Mouse (Mus musculus) midbrain, postnatal 0 days (tissue): ENCODE results near the gene Pitpnm2. TPM values are rescaled to one million over a fixed set of nuclear protein-coding genes. Genes with fewer than 3 reads are reported as not detected.

Experiments used
- ATAC-seq: fragments of 200-750 bp; cut with Nextera tagmentation; 2 replicates; pipeline ENCODE4 v1.8.0; 2017; ENCODE audit warnings: moderate number of reproducible peaks, mild to moderate bottlenecking, moderate TSS enrichment, moderate library complexity; ENCODE audit not compliant: low FRiP score
- DNase-seq: peaks from one replicate; pipeline ENCODE4 v3.0.0-alpha.2; 2015; ENCODE audit warnings: low spot score
- H3K27ac ChIP-seq: fragments of 300-500 bp; sonication (generic); 2 replicates; pipeline ENCODE4 v1.5.1; 2014; ENCODE audit warnings: low read depth, mild to moderate bottlenecking, low read length, mixed read lengths
- H3K27me3 ChIP-seq: fragments of 300-500 bp; sonication (generic); 2 replicates; pipeline ENCODE4 v1.6.1; 2014; ENCODE audit warnings: low read length, control low read depth, mixed read lengths; ENCODE audit not compliant: insufficient read depth
- H3K36me3 ChIP-seq: fragments of 300-500 bp; sonication (generic); 2 replicates; pipeline ENCODE4 v1.6.1; 2014; ENCODE audit warnings: low read length, control low read depth, mixed read lengths; ENCODE audit not compliant: insufficient read depth
- H3K4me1 ChIP-seq: fragments of 300-500 bp; sonication (generic); 2 replicates; pipeline ENCODE4 v1.6.1; 2014; ENCODE audit warnings: mild to moderate bottlenecking, control low read depth, antibody characterized with exemption, low read length, mixed read lengths; ENCODE audit not compliant: insufficient read depth
- H3K4me2 ChIP-seq: fragments of 300-500 bp; sonication (generic); 2 replicates; pipeline ENCODE4 v1.6.1; 2014; ENCODE audit warnings: low read depth, mild to moderate bottlenecking, low read length, mixed read lengths; ENCODE audit not compliant: poor library complexity, severe bottlenecking
- H3K4me3 ChIP-seq: fragments of 300-500 bp; sonication (generic); 2 replicates; pipeline ENCODE4 v1.5.1; 2014; ENCODE audit warnings: low read depth, mild to moderate bottlenecking, low read length, moderate library complexity
- H3K9ac ChIP-seq: fragments of 300-500 bp; sonication (generic); replicated peaks from 2 replicates; pipeline ENCODE4 v1.6.1; 2014; ENCODE audit warnings: mild to moderate bottlenecking, low read length, moderate library complexity, mixed read lengths; ENCODE audit not compliant: poor library complexity, severe bottlenecking
- H3K9me3 ChIP-seq: fragments of 300-500 bp; sonication (generic); 2 replicates; pipeline ENCODE4 v1.6.1; 2016; ENCODE audit warnings: low read length, control low read depth
- CTCF ChIP-seq: IDR thresholded peaks from 2 replicates; pipeline ENCODE4 v1.5.1; 2016; ENCODE audit warnings: antibody characterized with exemption, mild to moderate bottlenecking
- WGBS: fragments of 180-500 bp; shearing (Covaris S2); extraction: QIAGEN DNeasy Blood & Tissue Kit; methylation state at CpG from one replicate; pipeline ENCODE4 v1.1.7; 2014; 5-methylcytosine and 5-hydroxymethylcytosine counted together
- polyA plus RNA-seq: library from polyadenylated mRNA; unstranded; fragments of >200 nt; fragmentation: Nextera tagmentation; extraction: Ambion mirVana; gene quantifications from 2 replicates; pipeline ENCODE4 v1.2.1, GENCODE M21; 2015
- total RNA-seq: library from RNA; depleted of rRNA; stranded (reverse); fragments of >200 nt; gene quantifications from 2 replicates; pipeline ENCODE4 v1.2.3, GENCODE M21; 2014

Pitpnm2 gene
- total and polyA plus RNA-seq, 2 experiments from 2014 or later: 10.1 to 66.2 TPM

- DNase-seq (peak; percentile 64), ATAC-seq (peak; percentile 39)
- H3K4me3 ChIP-seq: peak overlapping the region; percentile 29
- WGBS: 20% methylated on average over 10 of the region's 10 CpGs
- H3K4me2 ChIP-seq: peak overlapping the region; percentile 66
- H3K27me3 ChIP-seq: no peaks in the 10 kb centered on the region
- H3K9me3 ChIP-seq: no peaks in the 10 kb centered on the region
- no peaks in the 10 kb centered on the region for H3K36me3 ChIP-seq
- peak; percentile 54 for TF ChIP-seq CTCF
- H3K4me1 ChIP-seq: peaks cover 37% of the 10 kb centered on the region
- peak overlapping the region; percentile 55; the same call in 1 of the 2 replicates for H3K9ac ChIP-seq
- peak overlapping the region; percentile 84 for H3K27ac ChIP-seq
Observed at GRCm38 (mm10) chr5:124186465-124186854, 63.1 kb downstream of the Pitpnm2 start.

DNA sequence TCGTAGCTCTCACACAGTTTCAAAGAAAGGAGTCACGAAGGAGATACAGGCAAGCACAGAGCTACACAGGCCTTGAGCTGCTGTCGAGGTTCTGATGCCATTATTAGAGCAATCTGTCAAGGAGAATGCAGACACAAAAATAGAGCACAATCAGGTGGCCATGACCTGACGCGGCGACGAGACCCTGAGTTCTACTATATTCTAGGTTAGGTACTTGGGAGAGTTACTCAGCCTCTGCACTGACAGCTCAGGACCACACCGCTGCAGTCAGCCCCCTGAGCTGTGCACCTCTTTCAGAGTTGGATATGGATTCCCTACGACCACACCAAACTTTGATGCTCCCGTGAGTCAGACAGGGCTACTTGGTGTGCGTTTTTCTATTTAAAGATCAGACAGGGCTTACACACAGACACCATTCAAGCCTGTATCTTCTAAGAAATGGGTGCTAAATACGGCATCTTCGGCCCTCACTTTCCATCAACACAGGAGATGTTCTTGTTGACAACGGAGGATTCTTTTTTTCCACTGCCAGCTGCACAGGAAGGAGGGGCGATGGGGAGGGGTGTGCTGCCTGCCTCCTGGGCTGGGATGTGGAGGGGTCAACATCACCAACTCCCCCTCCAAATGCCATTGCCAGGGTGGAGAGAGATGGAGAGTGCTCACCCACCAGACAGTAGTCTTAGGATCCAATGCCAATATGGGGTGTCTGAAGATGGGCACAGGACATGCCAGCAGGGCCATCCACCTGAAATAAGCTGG, 63.7 kb downstream of the Pitpnm2 start:
- no peak for ATAC-seq

DNA sequence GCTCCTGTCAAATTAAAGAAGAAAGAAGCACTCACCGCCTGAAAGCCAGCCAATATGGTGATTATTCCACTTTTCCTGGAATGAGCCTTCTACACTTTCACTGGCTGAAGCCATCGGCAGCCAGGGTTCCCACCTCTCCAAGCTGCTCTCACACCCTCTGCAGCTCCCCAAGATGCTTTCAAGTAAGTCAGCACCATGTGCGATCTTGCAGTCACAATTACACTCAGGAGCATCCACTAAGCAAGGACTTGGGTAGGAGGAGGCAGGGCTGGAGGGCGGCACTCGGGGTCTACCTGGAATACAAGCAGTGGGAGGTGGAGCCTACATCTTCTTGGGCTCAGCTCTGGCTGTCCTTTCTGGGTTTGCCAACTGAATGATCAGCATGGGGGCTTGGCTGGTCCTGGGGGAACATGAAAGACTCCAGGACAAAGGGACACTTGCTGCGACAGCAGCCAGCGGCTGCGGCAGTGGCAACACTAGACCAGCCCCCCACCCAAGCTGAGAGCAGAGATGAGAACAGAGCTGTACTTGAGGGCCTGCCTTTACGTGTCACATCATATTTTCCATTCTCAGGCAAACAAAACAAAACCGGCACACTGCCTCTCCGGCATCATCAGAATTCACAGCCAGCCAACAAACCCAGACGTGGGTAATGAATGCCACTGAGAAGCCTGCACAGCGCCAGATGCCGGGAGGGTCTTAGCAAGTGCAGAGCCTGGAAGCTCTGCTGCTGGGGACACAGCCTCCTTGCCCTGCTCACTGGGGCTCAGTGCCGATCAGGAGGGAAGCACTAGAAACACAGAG, 64.5 kb downstream of the Pitpnm2 start:
- Histone ChIP-seq H3K9ac (peak overlapping the region; percentile 6; the same call in 1 of the 2 replicates), H3K27me3 (no peaks in the 10 kb centered on the region), H3K27ac (peak overlapping the region; percentile 84), H3K9me3 (no peaks in the 10 kb centered on the region), H3K4me2 (peak overlapping the region; percentile 66), H3K4me3 (peak overlapping the region; percentile 29), H3K36me3 (no peaks in the 10 kb centered on the region), H3K4me1 (peaks cover 37% of the 10 kb centered on the region)
- ATAC-seq (no peak), DNase-seq (peak; percentile 71)
- WGBS: 8% methylated on average over 15 of the region's 15 CpGs
- no peak for TF ChIP-seq CTCF

More for the DNA sequence above, 63.7 kb downstream of the Pitpnm2 start:
- no peaks in the 10 kb centered on the region for H3K36me3 ChIP-seq
- H3K27me3 ChIP-seq: no peaks in the 10 kb centered on the region
- no peaks in the 10 kb centered on the region for H3K9me3 ChIP-seq
- H3K4me2 ChIP-seq: peak overlapping the region; percentile 66
- no peak for TF ChIP-seq CTCF
- peak overlapping the region; percentile 84 for H3K27ac ChIP-seq
- H3K4me3 ChIP-seq: peak overlapping the region; percentile 29
- peaks cover 37% of the 10 kb centered on the region for H3K4me1 ChIP-seq
- H3K9ac ChIP-seq: peak overlapping the region; percentile 6; the same call in 1 of the 2 replicates
- no peak for DNase-seq
- WGBS: 38% methylated on average over 15 of the region's 15 CpGs

GRCm38 (mm10) chr5:124184191-124184590, 65.4 kb downstream of the Pitpnm2 start:
- H3K27me3 ChIP-seq: no peaks in the 10 kb centered on the region
- peak overlapping the region; percentile 29 for H3K4me3 ChIP-seq
- H3K36me3 ChIP-seq: no peaks in the 10 kb centered on the region
- WGBS: 31% methylated on average over 3 of the region's 3 CpGs
- peak overlapping the region; percentile 34; the same call in 1 of the 2 replicates for H3K9ac ChIP-seq
- H3K4me1 ChIP-seq: peaks cover 37% of the 10 kb centered on the region
- ATAC-seq (no peak), DNase-seq (peak; percentile 47)
- H3K9me3 ChIP-seq: no peaks in the 10 kb centered on the region
- no peak for TF ChIP-seq CTCF
- H3K27ac ChIP-seq: peak overlapping the region; percentile 84; the same call in 1 of the 2 replicates
- H3K4me2 ChIP-seq: peak overlapping the region; percentile 66

DNA sequence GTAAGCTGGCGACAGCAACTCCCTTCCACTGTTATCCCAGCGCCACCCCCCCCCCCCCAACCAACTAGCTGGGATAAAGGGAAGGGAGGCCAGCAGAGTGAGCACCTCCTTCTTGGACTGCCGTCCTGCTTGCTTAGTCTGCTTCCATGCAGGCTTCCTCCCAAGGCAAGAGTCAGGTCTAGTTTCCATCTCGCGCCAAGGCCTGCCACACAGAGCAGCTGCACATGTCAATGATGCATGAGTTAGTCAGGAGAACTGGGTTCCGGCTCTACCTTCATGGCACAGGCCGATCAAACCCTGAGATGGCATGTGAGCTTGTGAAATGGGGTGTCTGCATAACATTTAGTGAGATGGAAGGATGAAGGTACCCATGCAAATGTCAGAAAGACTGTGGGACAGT, 66.9 kb downstream of the Pitpnm2 start:
- Histone ChIP-seq H3K4me2 (no peak overlapping the region), H3K27me3 (no peaks in the 10 kb centered on the region), H3K4me1 (peaks cover 25% of the 10 kb centered on the region), H3K9ac (no peak overlapping the region), H3K9me3 (no peaks in the 10 kb centered on the region), H3K27ac (no peak overlapping the region), H3K36me3 (no peaks in the 10 kb centered on the region), H3K4me3 (no peak overlapping the region)
- TF ChIP-seq CTCF: no peak
- 76% methylated on average over 7 of the region's 7 CpGs for WGBS
- DNase-seq (no peak), ATAC-seq (no peak)
